Mouse (Mus musculus): ENCODE results near the gene Wfdc17. TPM values are rescaled to one million over a fixed set of nuclear protein-coding genes. Genes with fewer than 3 reads are reported as not detected.

Wfdc17 gene
- polyA plus RNA-seq (2012; fragmentation: generic; extraction: Trizol), result not detected

DNA sequence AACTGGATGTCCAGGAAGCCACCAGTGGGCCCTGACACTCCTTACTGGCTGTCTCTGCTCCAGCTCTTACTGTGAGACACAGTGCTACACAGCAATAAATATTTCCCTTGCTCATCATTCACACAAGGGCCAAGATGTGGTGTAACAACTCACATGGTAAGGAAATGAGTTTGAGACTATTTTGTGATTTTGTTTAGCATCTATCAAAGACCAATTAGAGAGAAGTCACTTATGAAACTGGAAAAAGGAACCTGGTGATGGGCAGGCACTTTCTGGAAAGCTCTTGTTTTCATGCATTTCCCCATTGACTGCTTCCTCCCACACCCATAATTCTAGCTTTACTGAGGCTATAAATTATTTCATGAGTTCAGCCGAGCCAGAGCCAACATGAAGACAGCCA is at the start of gene Wfdc17:
Gene Wfdc17, plus strand, starts transcription at position 287 of the 400 bp plus-strand sequence.
- Histone ChIP-seq H3K36me3 (ENCODE audit: control insufficient read depth, insufficient read depth) (no peaks in the 10 kb centered on the region), H3K27me3 (ENCODE audit: control insufficient read depth, insufficient read depth, insufficient read length) (peaks cover 10% of the 10 kb centered on the region), H3K79me2 (ENCODE audit: control insufficient read depth, insufficient read depth) (no peaks in the 10 kb centered on the region), H3K4me3 (no peak within 1 kb of the TSS), H3ac (ENCODE audit: control insufficient read depth, insufficient read length) (no peak within 1 kb of the TSS), H3K4me2 (ENCODE audit: low read depth) (no peak within 1 kb of the TSS)
- no peak for TF ChIP-seq REST (IDR thresholded peaks at IDR 0.05; ENCODE audit: insufficient read depth, insufficient read length)
- TF ChIP-seq TCF12 (IDR thresholded peaks at IDR 0.05; ENCODE audit: insufficient read depth, poor library complexity, severe bottlenecking), result no peak
- no peak for TF ChIP-seq MAX (IDR thresholded peaks at IDR 0.05; ENCODE audit: low read depth)
- no peak for TF ChIP-seq SRF (IDR thresholded peaks at IDR 0.05; ENCODE audit: control insufficient read depth, insufficient read length, low read depth)

GRCm38 (mm10) chr11:83654606-83655005 is 49.2 kb upstream of the Wfdc17 start:
- no peak overlapping the region for H3ac ChIP-seq (ENCODE audit: control insufficient read depth, insufficient read length)
- no peaks in the 10 kb centered on the region for H3K79me2 ChIP-seq (ENCODE audit: control insufficient read depth, insufficient read depth)
- H3K4me3 ChIP-seq, result no peak overlapping the region
- TF ChIP-seq MYOG (IDR thresholded peaks at IDR 0.05; ENCODE audit: control insufficient read depth in 1 of 3, insufficient read depth in 1 of 3, insufficient read length in 2 of 3, low read depth in 2 of 3), result no peak
- H3K36me3 ChIP-seq (ENCODE audit: control insufficient read depth, insufficient read depth), result no peaks in the 10 kb centered on the region
- H3K4me2 ChIP-seq (ENCODE audit: low read depth), result no peak overlapping the region
- H3K27me3 ChIP-seq (ENCODE audit: control insufficient read depth, insufficient read depth, insufficient read length), result no peaks in the 10 kb centered on the region

- no peak overlapping the region for H3ac ChIP-seq (ENCODE audit: control insufficient read depth, insufficient read length)
- no peaks in the 10 kb centered on the region for H3K79me2 ChIP-seq (ENCODE audit: control insufficient read depth, insufficient read depth)
- H3K4me2 ChIP-seq (ENCODE audit: low read depth), result no peak overlapping the region
- TF ChIP-seq MYOG (IDR thresholded peaks at IDR 0.05; ENCODE audit: control insufficient read depth in 1 of 3, insufficient read depth in 1 of 3, insufficient read length in 2 of 3, low read depth in 2 of 3), result no peak
- TF ChIP-seq USF1 (IDR thresholded peaks at IDR 0.05; ENCODE audit: low read depth), result no peak
- TF ChIP-seq SRF (IDR thresholded peaks at IDR 0.05; ENCODE audit: control insufficient read depth, insufficient read length, low read depth), result no peak
- TF ChIP-seq TCF12 (IDR thresholded peaks at IDR 0.05; ENCODE audit: insufficient read depth, poor library complexity, severe bottlenecking), result no peak
- no peak for TF ChIP-seq MAX (IDR thresholded peaks at IDR 0.05; ENCODE audit: low read depth)
- no peak for TF ChIP-seq CEBPB (IDR thresholded peaks at IDR 0.05; ENCODE audit: insufficient read depth, poor library complexity, severe bottlenecking)
- TF ChIP-seq E2F4 (IDR thresholded peaks at IDR 0.05; ENCODE audit: insufficient read depth), result no peak
- TF ChIP-seq REST (IDR thresholded peaks at IDR 0.05; ENCODE audit: insufficient read depth, insufficient read length), result no peak
- no peak for TF ChIP-seq MYOD1 (IDR thresholded peaks at IDR 0.05; ENCODE audit: control insufficient read depth in 1 of 3, insufficient read length in 2 of 3, low read depth in 2 of 3)
- TF ChIP-seq POLR2A (IDR thresholded peaks at IDR 0.05; ENCODE audit: insufficient read length, low read depth), result no peak
- TF ChIP-seq TCF3 (IDR thresholded peaks at IDR 0.05; ENCODE audit: insufficient read length, low read depth), result no peak
- no peak for TF ChIP-seq POLR2AphosphoS2 (IDR thresholded peaks at IDR 0.05; ENCODE audit: insufficient read length, low read depth)
- no peak overlapping the region for H3K4me3 ChIP-seq
- no peaks in the 10 kb centered on the region for H3K36me3 ChIP-seq (ENCODE audit: control insufficient read depth, insufficient read depth)
- H3K27me3 ChIP-seq (ENCODE audit: control insufficient read depth, insufficient read depth, insufficient read length), result peaks cover 9% of the 10 kb centered on the region
Measured at GRCm38 (mm10) chr11:83657508-83657907, 46.3 kb upstream of the Wfdc17 start.

DNA sequence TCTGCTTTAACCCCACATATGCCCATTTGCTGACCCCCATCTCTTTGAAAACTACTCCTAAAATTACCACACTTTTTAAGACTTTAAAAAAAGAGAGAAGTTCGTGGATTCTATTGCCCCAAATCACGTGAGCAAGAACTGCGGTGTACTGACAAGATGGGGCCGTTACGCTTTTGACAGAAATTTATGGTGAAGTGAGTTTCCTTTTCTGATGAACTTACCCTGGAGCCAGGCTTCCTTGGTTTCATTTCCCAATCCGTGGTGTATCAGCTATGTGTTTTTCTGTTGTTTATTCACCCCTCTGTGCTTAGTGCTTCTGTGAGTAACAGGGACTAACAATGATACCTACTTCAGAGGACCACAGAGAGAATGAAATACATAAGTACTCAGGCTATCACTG is 45.0 kb upstream of the Wfdc17 start:
- Histone ChIP-seq H3K4me3 (no peak overlapping the region), H3K36me3 (ENCODE audit: control insufficient read depth, insufficient read depth) (no peaks in the 10 kb centered on the region), H3K4me2 (ENCODE audit: low read depth) (no peak overlapping the region), H3K27me3 (ENCODE audit: control insufficient read depth, insufficient read depth, insufficient read length) (peaks cover 9% of the 10 kb centered on the region), H3K79me2 (ENCODE audit: control insufficient read depth, insufficient read depth) (no peaks in the 10 kb centered on the region), H3ac (ENCODE audit: control insufficient read depth, insufficient read length) (no peak overlapping the region)
- TF ChIP-seq POLR2A (IDR thresholded peaks at IDR 0.05; ENCODE audit: insufficient read length, low read depth) (no peak), POLR2AphosphoS2 (IDR thresholded peaks at IDR 0.05; ENCODE audit: insufficient read length, low read depth) (no peak), MYOG (IDR thresholded peaks at IDR 0.05; ENCODE audit: control insufficient read depth in 1 of 3, insufficient read depth in 1 of 3, insufficient read length in 2 of 3, low read depth in 2 of 3) (no peak), USF1 (IDR thresholded peaks at IDR 0.05; ENCODE audit: low read depth) (no peak), TCF3 (IDR thresholded peaks at IDR 0.05; ENCODE audit: insufficient read length, low read depth) (no peak), MAX (IDR thresholded peaks at IDR 0.05; ENCODE audit: low read depth) (no peak), E2F4 (IDR thresholded peaks at IDR 0.05; ENCODE audit: insufficient read depth) (no peak), SRF (IDR thresholded peaks at IDR 0.05; ENCODE audit: control insufficient read depth, insufficient read length, low read depth) (no peak), TCF12 (IDR thresholded peaks at IDR 0.05; ENCODE audit: insufficient read depth, poor library complexity, severe bottlenecking) (no peak), REST (IDR thresholded peaks at IDR 0.05; ENCODE audit: insufficient read depth, insufficient read length) (no peak), CEBPB (IDR thresholded peaks at IDR 0.05; ENCODE audit: insufficient read depth, poor library complexity, severe bottlenecking) (no peak), MYOD1 (IDR thresholded peaks at IDR 0.05; ENCODE audit: control insufficient read depth in 1 of 3, insufficient read length in 2 of 3, low read depth in 2 of 3) (no peak)

DNA sequence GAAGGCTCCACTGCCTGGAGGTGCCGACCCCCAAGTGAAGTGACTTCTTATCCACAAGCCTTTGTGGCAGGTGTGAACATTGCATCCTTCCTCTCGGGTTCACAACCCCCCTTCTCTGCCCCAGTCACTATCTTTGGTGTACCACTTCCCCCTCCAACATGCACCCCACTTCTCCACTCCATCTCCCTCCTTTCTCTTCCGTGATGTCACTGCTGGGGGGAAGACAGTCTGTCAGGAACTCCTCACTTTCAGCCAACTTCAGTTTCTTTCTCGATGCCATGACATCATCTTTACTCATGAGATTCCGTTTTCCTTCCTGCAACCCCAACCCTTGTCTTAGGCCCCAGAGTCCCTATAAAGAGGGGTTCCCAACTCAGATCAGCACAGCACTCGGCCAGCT is 41.6 kb upstream of the Wfdc17 start, which contains the start of gene Ccl4:
Gene Ccl4, plus strand, starts transcription at position 381 of the 400 bp plus-strand sequence.
- H3ac ChIP-seq (ENCODE audit: control insufficient read depth, insufficient read length), result no peak within 1 kb of the TSS
- H3K27me3 ChIP-seq (ENCODE audit: control insufficient read depth, insufficient read depth, insufficient read length), result peaks cover 9% of the 10 kb centered on the region
- no peaks in the 10 kb centered on the region for H3K79me2 ChIP-seq (ENCODE audit: control insufficient read depth, insufficient read depth)
- H3K4me3 ChIP-seq, result no peak within 1 kb of the TSS
- no peak within 1 kb of the TSS for H3K4me2 ChIP-seq (ENCODE audit: low read depth)
- H3K36me3 ChIP-seq (ENCODE audit: control insufficient read depth, insufficient read depth), result no peaks in the 10 kb centered on the region
- TF ChIP-seq MAX (IDR thresholded peaks at IDR 0.05; ENCODE audit: low read depth) (no peak), MYOD1 (IDR thresholded peaks at IDR 0.05; ENCODE audit: control insufficient read depth in 1 of 3, insufficient read length in 2 of 3, low read depth in 2 of 3) (no peak), TCF12 (IDR thresholded peaks at IDR 0.05; ENCODE audit: insufficient read depth, poor library complexity, severe bottlenecking) (no peak)

All from myocyte (in vitro differentiated cells).